Mouse (Mus musculus) spleen, postnatal 4 days (tissue): ENCODE measurements around the gene Atp5d.

Experiments
- DNase-seq, 2 experiments: peaks; one replicate each; pipeline ENCODE4 v3.0.0; 2022; ENCODE audit warnings: low spot score in 2 of 2

Gene Atp5d

DNA sequence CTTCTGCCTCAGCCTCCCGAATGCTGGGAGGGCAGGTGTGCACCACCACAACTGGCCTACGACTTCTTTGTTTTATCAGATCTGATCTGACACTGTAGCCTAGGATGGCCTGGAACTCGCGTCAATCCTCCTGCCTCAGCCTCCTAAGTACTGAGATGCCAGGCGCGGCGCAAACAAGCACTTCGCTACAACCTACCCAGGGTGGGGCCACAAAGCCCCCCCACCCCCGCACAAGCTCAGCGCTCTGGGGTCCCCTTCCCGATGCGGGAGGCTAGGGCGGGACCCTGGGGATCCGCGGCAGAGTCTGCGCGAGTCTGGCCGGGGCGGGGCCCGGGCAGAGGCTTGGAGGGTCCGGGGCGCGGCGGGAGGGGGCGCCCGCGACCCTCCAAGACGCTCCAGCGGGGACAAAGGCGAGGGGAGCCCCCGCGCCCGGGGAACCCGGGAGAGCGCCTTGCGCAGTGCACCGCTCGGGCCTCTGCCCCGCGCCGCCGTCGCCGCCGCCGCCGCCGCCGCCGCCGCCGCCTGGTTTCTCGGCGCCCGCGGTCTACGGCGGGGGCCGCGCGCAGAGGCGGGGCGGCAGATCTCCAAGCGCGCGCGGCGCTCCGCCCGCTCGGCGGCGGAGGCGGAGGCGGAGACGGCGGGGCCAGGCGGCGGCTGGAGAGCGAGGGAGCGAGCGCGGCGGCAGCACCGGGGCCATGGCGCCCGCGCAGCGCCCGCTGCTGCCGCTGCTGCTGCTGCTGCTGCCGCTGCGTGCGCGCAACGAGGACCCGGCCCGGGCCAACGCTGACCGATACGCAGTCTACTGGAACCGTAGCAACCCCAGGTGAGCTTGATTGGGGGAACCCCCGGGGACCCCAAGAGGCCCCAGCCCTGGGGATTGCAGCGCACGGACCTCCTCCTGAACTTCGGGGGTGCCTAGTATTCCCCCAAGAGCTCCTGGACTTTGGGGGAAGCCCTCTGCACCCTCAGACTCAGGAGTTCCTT, 40.9 kb downstream of the Atp5d start, which contains the start of gene Efna2:
Gene Efna2, plus strand, starts transcription at position 415 of the 984 bp plus-strand sequence.
- DNase-seq: no peak

DNA sequence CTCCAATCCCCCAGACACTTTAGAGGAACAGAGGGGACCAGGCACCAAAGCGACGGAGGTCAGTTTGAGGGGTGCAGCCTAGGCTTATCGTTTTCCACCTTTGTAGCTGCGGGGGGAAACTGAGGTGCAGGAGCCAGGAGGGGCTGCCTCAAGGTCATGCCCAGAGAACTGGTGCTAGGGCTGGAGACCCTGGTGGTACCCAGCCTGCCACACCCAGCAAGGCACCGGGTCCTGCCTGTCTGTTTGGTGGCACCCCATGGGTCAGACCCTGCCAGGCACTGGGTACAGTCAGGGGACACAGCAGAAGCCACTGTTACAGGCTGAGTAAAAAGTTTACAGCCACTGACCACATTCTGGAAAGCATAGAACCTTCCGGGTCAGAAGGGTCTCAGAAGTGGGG, 41.9 kb downstream of the Atp5d start:
- no peak for DNase-seq

DNA sequence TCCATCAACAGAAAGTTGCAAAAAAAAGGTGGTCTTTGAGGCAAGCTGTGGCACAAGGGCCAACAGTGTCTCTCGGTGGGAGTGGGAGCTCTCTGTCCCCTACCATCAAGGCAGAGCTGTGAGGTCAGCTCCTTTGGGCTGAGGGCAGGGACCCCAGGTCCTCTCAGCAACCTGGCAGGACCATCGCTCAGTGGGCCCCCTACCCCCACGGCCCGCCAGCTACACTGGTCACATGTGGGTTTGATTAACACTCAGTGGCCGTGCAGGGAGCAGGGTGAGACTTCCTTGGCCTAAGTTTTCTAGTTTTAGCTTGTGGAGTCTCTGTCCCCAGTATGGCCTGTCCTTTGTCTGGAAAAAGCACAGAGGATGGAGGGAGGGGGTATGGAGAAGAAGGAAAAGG, 42.4 kb downstream of the Atp5d start:
- no peak for DNase-seq

DNA sequence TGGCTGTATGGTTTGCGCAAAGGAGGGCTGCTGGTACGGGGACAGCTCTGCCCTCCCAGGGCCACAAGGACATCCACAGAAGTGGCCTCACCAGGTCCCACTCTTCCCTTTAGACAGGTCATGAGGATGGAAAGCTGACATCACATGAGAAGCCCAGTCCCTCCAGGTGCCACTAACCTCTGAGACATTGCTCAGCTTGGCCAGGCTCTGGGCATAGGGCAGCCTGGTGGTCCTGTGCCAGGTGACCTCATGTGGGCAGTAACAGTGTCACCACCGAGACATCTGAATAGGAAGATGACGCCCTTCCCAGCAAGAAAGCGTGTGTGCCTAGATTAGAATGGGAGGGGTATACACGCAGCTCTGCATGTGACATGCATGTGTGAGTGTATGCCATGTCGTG, 44.1 kb downstream of the Atp5d start:
- DNase-seq: no peak

DNA sequence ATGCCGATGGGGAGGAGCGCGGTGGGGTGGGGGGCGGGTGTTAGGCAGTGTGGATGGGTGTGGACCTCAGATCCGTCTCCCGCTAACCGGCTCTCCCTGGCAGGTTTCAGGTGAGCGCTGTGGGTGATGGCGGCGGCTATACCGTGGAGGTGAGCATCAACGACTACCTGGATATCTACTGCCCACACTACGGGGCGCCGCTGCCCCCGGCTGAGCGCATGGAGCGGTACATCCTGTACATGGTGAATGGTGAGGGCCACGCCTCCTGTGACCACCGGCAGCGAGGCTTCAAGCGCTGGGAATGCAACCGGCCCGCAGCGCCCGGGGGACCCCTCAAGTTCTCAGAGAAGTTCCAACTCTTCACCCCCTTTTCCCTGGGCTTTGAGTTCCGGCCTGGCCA, 48.2 kb downstream of the Atp5d start:
- DNase-seq: no peak

DNA sequence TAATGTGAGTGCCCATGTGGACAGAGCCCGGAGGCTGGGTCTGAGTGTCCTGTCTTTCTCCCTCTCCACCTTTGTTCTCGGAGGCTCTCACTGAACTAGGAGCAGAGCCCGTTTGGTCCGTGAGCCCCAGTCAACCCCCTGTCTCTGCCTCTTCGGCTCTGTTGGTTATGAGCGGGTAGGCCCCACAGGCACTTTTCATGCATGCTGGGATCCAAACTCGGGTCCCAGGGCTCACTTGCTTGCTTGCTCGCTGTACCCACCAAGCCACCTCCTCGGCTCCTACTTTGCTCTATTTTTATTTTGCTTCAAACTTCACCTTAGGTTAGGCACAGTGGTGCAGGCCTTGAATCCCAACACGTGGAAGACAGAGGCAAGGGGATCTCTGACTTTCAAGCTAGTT, 49.3 kb downstream of the Atp5d start:
- no peak for DNase-seq

DNA sequence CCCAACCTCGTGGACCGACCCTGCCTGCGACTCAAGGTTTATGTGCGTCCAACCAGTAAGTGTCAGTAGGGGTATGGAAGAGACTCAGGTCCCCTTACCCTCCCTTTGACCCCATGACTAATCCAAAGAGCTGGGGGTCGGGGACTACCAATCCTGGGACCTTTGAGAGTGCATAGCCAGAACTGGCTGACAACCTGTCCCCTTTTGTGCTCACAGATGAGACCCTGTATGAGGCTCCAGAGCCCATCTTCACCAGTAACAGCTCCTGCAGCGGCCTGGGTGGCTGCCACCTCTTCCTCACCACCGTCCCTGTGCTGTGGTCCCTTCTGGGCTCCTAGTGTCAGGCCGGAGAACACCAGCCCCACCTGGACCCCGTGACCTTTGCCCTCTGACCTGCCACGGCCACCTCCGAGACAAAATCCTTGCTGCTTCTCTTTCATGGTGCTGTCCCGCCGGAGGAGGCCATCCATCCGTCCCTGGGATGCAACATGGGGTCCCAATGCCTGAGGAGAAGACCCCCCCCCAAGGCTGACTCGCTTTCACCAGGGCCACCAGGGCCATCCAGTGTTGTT, 50.1 kb downstream of the Atp5d start:
- DNase-seq: no peak

DNA sequence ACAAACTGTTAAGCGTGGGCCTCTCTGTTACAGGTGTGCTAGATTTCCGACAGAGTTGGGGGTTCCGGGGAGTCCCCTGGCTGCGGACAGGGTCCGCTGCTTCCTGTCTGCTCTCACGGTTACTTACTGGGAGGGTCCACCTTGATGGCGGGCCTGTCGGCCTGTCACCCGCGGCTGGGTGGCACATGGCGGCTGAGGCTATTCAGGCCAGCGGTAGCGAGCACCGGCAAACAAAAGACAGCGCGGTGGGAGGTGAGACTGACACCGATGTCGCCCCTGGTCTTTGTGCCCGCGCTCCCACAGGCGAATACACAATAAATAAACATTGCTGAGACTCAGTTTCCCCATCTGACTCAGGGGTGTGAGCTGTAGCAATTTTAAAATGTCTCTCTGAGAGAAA, 51.6 kb downstream of the Atp5d start:
- no peak for DNase-seq

DNA sequence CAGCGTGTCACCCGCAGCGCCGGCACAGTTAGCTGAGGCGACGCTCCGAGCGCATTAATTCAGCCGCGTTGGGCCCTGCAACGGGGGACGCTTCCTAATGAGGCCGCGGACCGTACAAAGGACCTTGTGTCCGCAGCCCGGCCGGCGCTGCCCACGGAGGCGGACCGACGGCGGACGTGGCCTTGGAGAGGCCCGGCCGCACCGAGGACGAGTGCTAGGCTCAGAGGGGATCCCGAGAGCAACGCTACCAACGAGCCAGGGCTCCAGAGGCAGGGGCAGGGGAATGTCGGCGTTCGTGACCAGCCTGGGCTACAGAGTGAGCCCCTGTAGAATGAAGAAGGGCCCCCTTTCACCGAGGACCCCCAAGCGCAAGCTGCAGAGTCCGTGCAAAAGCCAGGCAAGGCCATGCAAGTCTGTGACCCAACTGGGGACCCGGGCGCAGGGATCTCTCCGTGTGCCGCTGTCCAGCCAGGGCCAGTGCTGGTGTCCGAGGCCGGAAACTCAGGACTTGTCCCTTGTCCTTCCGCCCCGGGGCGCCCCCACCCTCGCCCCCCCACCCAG, 52.1 kb downstream of the Atp5d start:
- DNase-seq: no peak

DNA sequence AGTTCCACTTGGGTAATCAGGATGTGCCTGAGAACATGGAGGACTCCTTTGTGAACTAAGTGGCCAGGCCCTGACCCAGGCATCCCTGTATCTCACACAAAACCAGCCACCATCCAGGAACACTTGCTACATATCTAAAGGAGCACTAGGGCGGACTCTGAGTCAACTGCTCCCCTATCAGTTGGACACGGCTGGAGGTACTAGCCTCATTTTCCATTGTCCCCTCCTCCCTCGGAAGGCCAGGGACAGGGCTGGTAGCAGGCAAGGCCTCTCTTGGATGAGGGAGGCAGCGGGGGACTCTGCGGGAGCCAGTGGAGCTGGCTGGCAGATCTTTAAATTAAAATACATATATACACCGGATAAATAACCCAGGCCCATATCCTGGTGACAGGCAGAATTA, 55.5 kb downstream of the Atp5d start:
- no peak for DNase-seq

DNA sequence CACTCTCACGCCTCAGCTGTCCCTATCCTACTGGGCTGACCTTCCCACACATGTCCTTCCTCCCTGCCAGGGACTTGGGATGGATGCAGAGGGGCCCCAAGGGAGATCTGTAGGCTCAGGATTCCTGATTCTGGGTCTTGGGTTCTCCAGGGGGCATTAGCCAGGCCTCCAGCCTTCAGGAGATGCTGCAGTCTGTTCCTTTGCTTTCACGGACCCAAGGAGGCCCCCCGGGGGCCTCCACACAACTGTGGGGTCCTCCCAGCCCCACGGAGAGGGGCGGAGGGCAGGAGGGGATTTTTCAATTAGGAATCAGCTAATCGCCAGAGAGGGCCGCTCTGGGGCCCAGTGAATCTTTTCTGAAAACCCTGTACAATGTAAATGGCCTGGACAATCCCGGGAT, 56.0 kb downstream of the Atp5d start:
- no peak for DNase-seq
